Mouse (Mus musculus) myocyte (in vitro differentiated cells): ENCODE data around the gene Asb18. TPM values are rescaled to one million over a fixed set of nuclear protein-coding genes. Genes with fewer than 3 reads are reported as not detected.

ENCODE experiments used
- H3K27me3 ChIP-seq: one replicate; pipeline ENCODE4 v1.6.1; 2011; ENCODE audit not compliant: control insufficient read depth, insufficient read depth, insufficient read length
- H3K36me3 ChIP-seq: one replicate; pipeline ENCODE4 v1.6.1; 2011; ENCODE audit not compliant: control insufficient read depth, insufficient read depth
- H3K4me2 ChIP-seq: one replicate; pipeline ENCODE4 v1.6.1; 2011; ENCODE audit warnings: low read depth, control low read depth
- H3K4me3 ChIP-seq: one replicate; pipeline ENCODE4 v1.5.1; 2011; ENCODE audit warnings: mild to moderate bottlenecking, control low read depth, moderate library complexity
- H3K79me2 ChIP-seq: one replicate; pipeline ENCODE4 v1.6.1; 2011; ENCODE audit not compliant: control insufficient read depth, insufficient read depth
- H3ac ChIP-seq: one replicate; pipeline ENCODE4 v1.6.1; 2011; ENCODE audit not compliant: control insufficient read depth, insufficient read length
- CEBPB ChIP-seq: IDR thresholded peaks from 2 replicates; pipeline ENCODE4 v1.6.1; 2011; ENCODE audit warnings: mild to moderate bottlenecking, moderate library complexity; ENCODE audit not compliant: poor library complexity, insufficient read depth, severe bottlenecking
- E2F4 ChIP-seq: IDR thresholded peaks from one replicate; pipeline ENCODE4 v1.6.1; 2011; ENCODE audit warnings: mild to moderate bottlenecking, control low read depth, moderate library complexity; ENCODE audit not compliant: insufficient read depth
- MAX ChIP-seq: IDR thresholded peaks from one replicate; pipeline ENCODE4 v1.6.1; 2011; ENCODE audit warnings: low read depth, mild to moderate bottlenecking, control low read depth
- MYOD1 ChIP-seq, 3 experiments: IDR thresholded peaks; one replicate each; pipeline ENCODE4 v1.6.1; 2011; ENCODE audit warnings: control low read depth in 2 of 3, low read depth in 2 of 3, mild to moderate bottlenecking in 2 of 3, moderate library complexity in 1 of 3; ENCODE audit not compliant: insufficient read length in 2 of 3, control insufficient read depth in 1 of 3
- MYOG ChIP-seq, 3 experiments: IDR thresholded peaks; one replicate each; pipeline ENCODE4 v1.6.1; 2011; ENCODE audit warnings: control low read depth in 2 of 3, low read depth in 2 of 3, mild to moderate bottlenecking in 2 of 3; ENCODE audit not compliant: insufficient read length in 2 of 3, control insufficient read depth in 1 of 3, insufficient read depth in 1 of 3
- POLR2A ChIP-seq: IDR thresholded peaks from one replicate; pipeline ENCODE4 v1.6.1; 2011; ENCODE audit warnings: low read depth, mild to moderate bottlenecking, control low read depth, moderate library complexity; ENCODE audit not compliant: insufficient read length
- POLR2AphosphoS2 ChIP-seq: IDR thresholded peaks from one replicate; pipeline ENCODE4 v1.6.1; 2011; ENCODE audit warnings: low read depth, control low read depth; ENCODE audit not compliant: insufficient read length
- REST ChIP-seq: IDR thresholded peaks from one replicate; pipeline ENCODE4 v1.6.1; 2011; ENCODE audit warnings: mild to moderate bottlenecking, control low read depth, moderate library complexity; ENCODE audit not compliant: insufficient read depth, insufficient read length
- SRF ChIP-seq: IDR thresholded peaks from one replicate; pipeline ENCODE4 v1.6.1; 2011; ENCODE audit warnings: low read depth; ENCODE audit not compliant: control insufficient read depth, insufficient read length
- TCF12 ChIP-seq: IDR thresholded peaks from one replicate; pipeline ENCODE4 v1.6.1; 2011; ENCODE audit warnings: mild to moderate bottlenecking, control low read depth; ENCODE audit not compliant: poor library complexity, insufficient read depth, severe bottlenecking
- TCF3 ChIP-seq: IDR thresholded peaks from one replicate; pipeline ENCODE4 v1.6.1; 2011; ENCODE audit warnings: low read depth, control low read depth; ENCODE audit not compliant: insufficient read length
- USF1 ChIP-seq: IDR thresholded peaks from one replicate; pipeline ENCODE4 v1.6.1; 2011; ENCODE audit warnings: low read depth, mild to moderate bottlenecking, control low read depth, moderate library complexity
- polyA plus RNA-seq: library from polyadenylated mRNA; unstranded; fragments of >200 nt; fragmentation: generic; extraction: Trizol; gene quantifications from one replicate; pipeline ENCODE4 v1.2.1, GENCODE M21; 2012; ENCODE audit warnings: missing spikeins

Asb18 gene
- polyA plus RNA-seq, 1 experiment, result 0.01 TPM

GRCm38 (mm10) chr1:89942395-89942976 is 72.0 kb downstream of the Asb18 start:
- no peak overlapping the region for H3ac ChIP-seq
- TF ChIP-seq MYOD1 (IDR thresholded peaks at IDR 0.05; ENCODE audit: control insufficient read depth in 1 of 3, insufficient read length in 2 of 3, low read depth in 2 of 3), result no peak
- TF ChIP-seq CEBPB, result no peak
- TF ChIP-seq SRF, result no peak
- no peak for TF ChIP-seq POLR2AphosphoS2
- TF ChIP-seq USF1, result no peak
- TF ChIP-seq MYOG (IDR thresholded peaks at IDR 0.05; ENCODE audit: control insufficient read depth in 1 of 3, insufficient read depth in 1 of 3, insufficient read length in 2 of 3, low read depth in 2 of 3), result no peak
- no peak for TF ChIP-seq POLR2A
- no peak for TF ChIP-seq TCF12
- TF ChIP-seq MAX, result no peak
- no peak for TF ChIP-seq E2F4
- TF ChIP-seq REST, result no peak
- no peak for TF ChIP-seq TCF3
- no peaks in the 10 kb centered on the region for H3K79me2 ChIP-seq
- H3K4me2 ChIP-seq, result no peak overlapping the region
- H3K36me3 ChIP-seq, result no peaks in the 10 kb centered on the region
- no peak overlapping the region for H3K4me3 ChIP-seq
- H3K27me3 ChIP-seq, result peaks cover 36% of the 10 kb centered on the region

GRCm38 (mm10) chr1:89941701-89942381 is 72.6 kb downstream of the Asb18 start:
- H3K79me2 ChIP-seq, result no peaks in the 10 kb centered on the region
- H3K4me2 ChIP-seq, result no peak overlapping the region
- H3K36me3 ChIP-seq, result no peaks in the 10 kb centered on the region
- TF ChIP-seq REST (no peak), CEBPB (no peak), E2F4 (no peak), SRF (no peak), MYOG (IDR thresholded peaks at IDR 0.05; ENCODE audit: control insufficient read depth in 1 of 3, insufficient read depth in 1 of 3, insufficient read length in 2 of 3, low read depth in 2 of 3) (no peak), TCF12 (no peak), MYOD1 (IDR thresholded peaks at IDR 0.05; ENCODE audit: control insufficient read depth in 1 of 3, insufficient read length in 2 of 3, low read depth in 2 of 3) (no peak), POLR2A (no peak), POLR2AphosphoS2 (no peak), TCF3 (no peak), USF1 (no peak), MAX (no peak)
- H3K4me3 ChIP-seq, result no peak overlapping the region
- no peak overlapping the region for H3ac ChIP-seq
- peaks cover 36% of the 10 kb centered on the region for H3K27me3 ChIP-seq

- Histone ChIP-seq H3K4me2 (no peak overlapping the region), H3K36me3 (no peaks in the 10 kb centered on the region), H3ac (no peak overlapping the region), H3K27me3 (peaks cover 40% of the 10 kb centered on the region), H3K79me2 (no peaks in the 10 kb centered on the region), H3K4me3 (no peak overlapping the region)
- no peak for TF ChIP-seq POLR2AphosphoS2
- no peak for TF ChIP-seq MAX
- no peak for TF ChIP-seq TCF12
- TF ChIP-seq MYOD1 (IDR thresholded peaks at IDR 0.05; ENCODE audit: control insufficient read depth in 1 of 3, insufficient read length in 2 of 3, low read depth in 2 of 3), result no peak
- TF ChIP-seq TCF3, result no peak
- no peak for TF ChIP-seq MYOG (IDR thresholded peaks at IDR 0.05; ENCODE audit: control insufficient read depth in 1 of 3, insufficient read depth in 1 of 3, insufficient read length in 2 of 3, low read depth in 2 of 3)
- TF ChIP-seq CEBPB, result no peak
These were observed 73.4 kb downstream of the Asb18 start for GRCm38 (mm10) chr1:89940961-89941524.

- no peak overlapping the region for H3ac ChIP-seq
- no peaks in the 10 kb centered on the region for H3K36me3 ChIP-seq
- H3K4me2 ChIP-seq, result no peak overlapping the region
- peaks cover 40% of the 10 kb centered on the region for H3K27me3 ChIP-seq
- H3K4me3 ChIP-seq, result no peak overlapping the region
- TF ChIP-seq USF1 (peak; percentile 81), POLR2A (no peak), CEBPB (no peak), REST (no peak)
- no peaks in the 10 kb centered on the region for H3K79me2 ChIP-seq
These were observed 74.3 kb downstream of the Asb18 start for GRCm38 (mm10) chr1:89939981-89940726.
